Mouse (Mus musculus) cerebellum, adult 2 months (tissue): ENCODE results near the gene Ppfibp1. TPM values are rescaled to one million over a fixed set of nuclear protein-coding genes. Genes with fewer than 3 reads are reported as not detected.
"Not testable (repeated sequence)": the region's sequence is repeated elsewhere in the genome, so short reads cannot be mapped to it uniquely, and the experiment has no call there.

Experiments
- DNase-seq, 2 experiments: peaks; one replicate each; pipeline ENCODE4 v3.0.0; 2021
- H3K27ac ChIP-seq: fragments of 200-500 bp; 2 replicates; pipeline ENCODE4 v1.5.1; 2012; ENCODE audit warnings: low read length, control low read depth, inconsistent platforms; ENCODE audit not compliant: insufficient read depth
- H3K27me3 ChIP-seq: fragments of 200-500 bp; 2 replicates; pipeline ENCODE4 v1.6.1; 2012; ENCODE audit warnings: inconsistent platforms, mild to moderate bottlenecking, low read length, moderate library complexity; ENCODE audit not compliant: control insufficient read depth, insufficient read depth
- H3K4me1 ChIP-seq: fragments of 200-500 bp; 2 replicates; pipeline ENCODE4 v1.6.1; 2011; ENCODE audit warnings: low read length; ENCODE audit not compliant: control insufficient read depth, insufficient read depth
- H3K4me3 ChIP-seq: fragments of 200-500 bp; replicated peaks from 2 replicates; pipeline ENCODE3; 2011; ENCODE audit warnings: mild to moderate bottlenecking, low read depth, low read length, control low read depth; ENCODE audit not compliant: insufficient read depth
- CTCF ChIP-seq: fragments of 200-500 bp; IDR thresholded peaks from 2 replicates; pipeline ENCODE4 v1.5.1; 2011; ENCODE audit warnings: low read depth, mild to moderate bottlenecking, control low read depth, low read length, moderate library complexity, borderline replicate concordance; ENCODE audit not compliant: insufficient read depth
- POLR2A ChIP-seq: fragments of 200-500 bp; IDR thresholded peaks from 2 replicates; pipeline ENCODE4 v1.6.1; 2011; ENCODE audit warnings: low read length, control low read depth, borderline replicate concordance; ENCODE audit not compliant: insufficient read depth
- WGBS: fragments of 180-500 bp; shearing (Covaris S2); methylation state at CpG from one replicate; pipeline ENCODE4 v1.1.7; 2018; 5-methylcytosine and 5-hydroxymethylcytosine counted together
- polyA plus RNA-seq: library from polyadenylated mRNA; depleted of rRNA; stranded (reverse); fragments of >200 nt; gene quantifications from 2 replicates; pipeline ENCODE4 v1.2.3, GENCODE M21; 2012

Gene Ppfibp1
- polyA plus RNA-seq, 1 experiment: 9.4 TPM

- Histone ChIP-seq H3K4me1 (no peaks in the 10 kb centered on the region), H3K4me3 (no peak overlapping the region), H3K27me3 (no peaks in the 10 kb centered on the region), H3K27ac (no peak overlapping the region)
- TF ChIP-seq POLR2A (no peak), CTCF (no peak)
- DNase-seq: no peak
- WGBS: 90% methylated on average over 3 of the region's 3 CpGs
Observed at GRCm38 (mm10) chr6:146851916-146852315, 36.4 kb upstream of the Ppfibp1 start.

DNA sequence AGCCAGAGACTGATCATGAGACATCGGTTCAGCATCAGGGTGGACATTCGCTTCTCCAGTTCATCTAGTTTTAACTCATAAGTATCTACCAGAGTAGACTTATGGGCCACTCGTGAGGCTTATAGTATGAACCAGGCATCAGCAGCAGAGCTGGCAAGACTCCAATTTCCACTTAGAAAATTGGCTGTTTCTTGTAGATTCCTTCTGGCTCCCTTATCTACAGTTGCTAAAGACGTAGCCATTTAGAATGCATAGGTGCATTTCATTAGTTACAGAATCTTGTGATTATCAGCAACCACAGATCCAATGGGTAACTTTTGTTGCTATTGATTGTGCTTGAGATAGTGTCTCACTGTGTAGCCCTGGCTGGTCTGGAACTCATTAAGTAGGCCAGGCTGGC is 35.5 kb upstream of the Ppfibp1 start:
- Histone ChIP-seq H3K27ac (no peak overlapping the region), H3K4me3 (no peak overlapping the region), H3K4me1 (no peaks in the 10 kb centered on the region), H3K27me3 (no peaks in the 10 kb centered on the region)
- WGBS: 47% methylated on average over 4 of the region's 4 CpGs
- DNase-seq: no peak
- TF ChIP-seq CTCF (no peak), POLR2A (no peak)

GRCm38 (mm10) chr6:146855185-146855584 is 33.1 kb upstream of the Ppfibp1 start:
- Histone ChIP-seq H3K27me3 (no peaks in the 10 kb centered on the region), H3K4me3 (no peak overlapping the region), H3K4me1 (no peaks in the 10 kb centered on the region), H3K27ac (no peak overlapping the region)
- DNase-seq: no peak
- 86% methylated on average over 9 of the region's 9 CpGs for WGBS
- no peak for TF ChIP-seq POLR2A
- TF ChIP-seq CTCF: no peak

DNA sequence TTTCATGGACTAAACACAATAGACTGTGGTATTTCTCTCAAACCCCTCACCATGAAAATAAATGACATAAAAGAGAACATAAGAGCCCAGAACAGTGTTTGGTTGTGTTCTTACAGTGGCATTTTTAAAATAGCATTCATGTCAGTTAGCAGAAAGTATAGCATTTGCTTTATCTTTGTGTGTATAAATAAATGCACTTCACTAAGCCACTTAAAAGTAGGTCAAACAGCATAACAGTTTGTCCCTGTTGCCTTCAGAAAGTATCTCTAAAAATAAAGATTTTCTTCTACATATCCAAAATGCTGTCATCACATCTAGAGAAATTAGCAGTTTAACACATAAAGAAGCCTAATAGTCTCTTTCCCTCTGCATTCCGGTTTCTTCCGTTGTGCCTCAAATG is 30.9 kb upstream of the Ppfibp1 start:
- no peak for DNase-seq
- 95% methylated on average over 2 of the region's 2 CpGs for WGBS
- no peak for TF ChIP-seq CTCF
- TF ChIP-seq POLR2A: no peak

GRCm38 (mm10) chr6:146863154-146863553 is 25.1 kb upstream of the Ppfibp1 start:
- TF ChIP-seq POLR2A: no peak
- no peak for TF ChIP-seq CTCF
- H3K27me3 ChIP-seq: no peaks in the 10 kb centered on the region
- no peaks in the 10 kb centered on the region for H3K4me1 ChIP-seq
- H3K4me3 ChIP-seq: no peak overlapping the region
- no peak overlapping the region for H3K27ac ChIP-seq
- 94% methylated on average over 2 of the region's 2 CpGs for WGBS
- DNase-seq: no peak

More for the DNA sequence above, 30.9 kb upstream of the Ppfibp1 start:
- H3K4me1 ChIP-seq: no peaks in the 10 kb centered on the region
- no peak overlapping the region for H3K4me3 ChIP-seq
- H3K27me3 ChIP-seq: no peaks in the 10 kb centered on the region
- H3K27ac ChIP-seq: no peak overlapping the region

DNA sequence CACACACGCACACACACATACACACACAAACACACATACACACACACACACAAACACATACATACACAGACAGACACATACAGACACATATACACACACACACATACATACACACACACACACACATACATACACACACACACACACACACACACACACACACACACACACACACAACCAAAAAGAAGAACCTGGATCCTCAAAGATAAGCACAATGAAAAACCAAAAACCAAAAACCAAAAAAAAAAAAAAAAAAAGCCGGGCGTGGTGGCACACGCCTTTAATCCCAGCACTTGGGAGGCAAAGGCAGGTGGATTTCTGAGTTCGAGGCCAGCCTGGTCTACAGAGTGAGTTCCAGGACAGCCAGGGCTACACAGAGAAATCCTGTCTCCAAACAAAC is 23.9 kb upstream of the Ppfibp1 start:
- DNase-seq, H3K4me3 ChIP-seq, H3K27ac ChIP-seq, H3K27me3 ChIP-seq, H3K4me1 ChIP-seq: not testable (repeated sequence)
- WGBS: 92% methylated on average over 5 of the region's 5 CpGs

DNA sequence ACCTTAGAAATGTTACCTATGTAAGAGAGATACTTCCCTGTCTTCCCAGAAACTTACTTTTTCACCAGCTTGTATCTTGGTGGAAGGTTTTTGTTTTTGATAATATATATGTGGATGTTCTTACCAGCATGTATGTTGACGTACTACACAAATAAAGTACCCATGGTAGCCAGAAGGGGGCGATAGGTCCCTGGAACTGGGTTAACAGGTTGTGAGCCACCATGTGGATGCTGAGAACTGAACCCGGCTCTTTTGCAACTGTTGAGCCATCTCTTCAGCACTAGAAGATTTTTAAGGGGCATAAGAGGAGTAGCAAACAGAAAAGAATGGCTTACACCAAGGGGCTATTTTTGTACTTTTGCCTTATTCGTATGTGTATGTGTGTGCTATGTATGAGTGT is 22.6 kb upstream of the Ppfibp1 start:
- H3K4me3 ChIP-seq: no peak overlapping the region
- no peak for TF ChIP-seq POLR2A
- TF ChIP-seq CTCF: no peak
- no peak for DNase-seq
- H3K27ac ChIP-seq: no peak overlapping the region
- whole genome bisulfite sequencing: 74% methylated on average over 4 of the region's 4 CpGs
- H3K27me3 ChIP-seq: no peaks in the 10 kb centered on the region
- H3K4me1 ChIP-seq: no peaks in the 10 kb centered on the region

DNA sequence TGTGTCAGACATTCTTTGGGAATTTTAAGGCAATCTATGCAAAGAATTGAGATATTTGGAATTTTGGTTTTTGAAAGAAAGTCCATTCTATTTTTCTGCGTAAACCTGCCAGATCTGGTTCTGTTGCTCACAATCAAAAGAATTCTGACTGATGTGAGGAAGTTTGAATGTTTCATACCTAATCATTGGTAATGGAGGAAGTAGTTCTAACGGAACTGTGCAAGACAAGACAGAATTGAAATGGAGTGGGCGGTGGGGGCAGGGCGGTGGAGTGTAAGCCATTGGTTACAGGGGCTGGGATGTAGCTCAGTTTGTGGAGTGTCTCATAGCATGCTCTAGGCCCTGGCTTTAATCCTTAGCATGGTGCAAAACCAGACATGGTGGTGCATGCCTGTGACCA is 16.3 kb upstream of the Ppfibp1 start:
- no peak for DNase-seq
- Histone ChIP-seq H3K27me3 (no peaks in the 10 kb centered on the region; the same call in 1 of the 2 replicates), H3K27ac (no peak overlapping the region), H3K4me1 (no peaks in the 10 kb centered on the region), H3K4me3 (no peak overlapping the region)
- TF ChIP-seq POLR2A (no peak), CTCF (no peak)
- WGBS: 98% methylated on average over 4 of the region's 4 CpGs

- Histone ChIP-seq H3K27ac (no peak overlapping the region), H3K4me1 (no peaks in the 10 kb centered on the region), H3K27me3 (no peaks in the 10 kb centered on the region; the same call in 1 of the 2 replicates), H3K4me3 (no peak overlapping the region)
- 79% methylated on average over 6 of the region's 6 CpGs for WGBS
- no peak for TF ChIP-seq CTCF
- TF ChIP-seq POLR2A: no peak
- DNase-seq: no peak
Observed at GRCm38 (mm10) chr6:146874415-146874814, 13.9 kb upstream of the Ppfibp1 start.
